Mouse (Mus musculus) limb, embryonic 12.5 days (tissue): ENCODE results near the gene Atp8b5. TPM values are rescaled to one million over a fixed set of nuclear protein-coding genes. Genes with fewer than 3 reads are reported as not detected.

ENCODE experiments used
- ATAC-seq: fragments of 200-750 bp; cut with Nextera tagmentation; 2 replicates; pipeline ENCODE4 v1.8.0; 2017; ENCODE audit warnings: low read depth, moderate TSS enrichment; ENCODE audit not compliant: insufficient number of reproducible peaks, insufficient read depth, low FRiP score, low TSS enrichment
- H3K27ac ChIP-seq: fragments of 300-500 bp; sonication (generic); 2 replicates; pipeline ENCODE4 v1.5.1; 2016; ENCODE audit warnings: mild to moderate bottlenecking, moderate library complexity
- H3K27me3 ChIP-seq: fragments of 300-500 bp; sonication (generic); 2 replicates; pipeline ENCODE4 v1.6.1; 2016; ENCODE audit warnings: mild to moderate bottlenecking, moderate library complexity
- H3K36me3 ChIP-seq: fragments of 300-500 bp; sonication (generic); 2 replicates; pipeline ENCODE4 v1.6.1; 2016; ENCODE audit warnings: mild to moderate bottlenecking, moderate library complexity
- H3K4me1 ChIP-seq: fragments of 300-500 bp; sonication (generic); replicated peaks from 2 replicates; pipeline ENCODE4 v1.6.1; 2016
- H3K4me2 ChIP-seq: fragments of 300-500 bp; sonication (generic); 2 replicates; pipeline ENCODE4 v1.6.1; 2016; ENCODE audit warnings: mild to moderate bottlenecking, moderate library complexity
- H3K4me3 ChIP-seq: fragments of 300-500 bp; sonication (generic); replicated peaks from 2 replicates; pipeline ENCODE4 v1.5.1; 2016; ENCODE audit warnings: mild to moderate bottlenecking
- H3K9ac ChIP-seq: fragments of 300-500 bp; sonication (generic); replicated peaks from 2 replicates; pipeline ENCODE4 v1.6.1; 2016; ENCODE audit warnings: mild to moderate bottlenecking, moderate library complexity
- H3K9me3 ChIP-seq: fragments of 300-500 bp; sonication (generic); 2 replicates; pipeline ENCODE4 v1.6.1; 2016; ENCODE audit warnings: mild to moderate bottlenecking, moderate library complexity
- WGBS: fragments of 180-500 bp; shearing (Covaris S2); methylation state at CpG from one replicate; pipeline ENCODE4 v1.1.7; 2016; 5-methylcytosine and 5-hydroxymethylcytosine counted together
- polyA plus RNA-seq: library from polyadenylated mRNA; unstranded; fragments of >200 nt; fragmentation: Nextera tagmentation; extraction: Ambion mirVana; gene quantifications from 2 replicates; pipeline ENCODE4 v1.2.1, GENCODE M21; 2016

Atp8b5 gene
- polyA plus RNA-seq, 1 experiment from 2014 or later = 0.60 TPM

DNA sequence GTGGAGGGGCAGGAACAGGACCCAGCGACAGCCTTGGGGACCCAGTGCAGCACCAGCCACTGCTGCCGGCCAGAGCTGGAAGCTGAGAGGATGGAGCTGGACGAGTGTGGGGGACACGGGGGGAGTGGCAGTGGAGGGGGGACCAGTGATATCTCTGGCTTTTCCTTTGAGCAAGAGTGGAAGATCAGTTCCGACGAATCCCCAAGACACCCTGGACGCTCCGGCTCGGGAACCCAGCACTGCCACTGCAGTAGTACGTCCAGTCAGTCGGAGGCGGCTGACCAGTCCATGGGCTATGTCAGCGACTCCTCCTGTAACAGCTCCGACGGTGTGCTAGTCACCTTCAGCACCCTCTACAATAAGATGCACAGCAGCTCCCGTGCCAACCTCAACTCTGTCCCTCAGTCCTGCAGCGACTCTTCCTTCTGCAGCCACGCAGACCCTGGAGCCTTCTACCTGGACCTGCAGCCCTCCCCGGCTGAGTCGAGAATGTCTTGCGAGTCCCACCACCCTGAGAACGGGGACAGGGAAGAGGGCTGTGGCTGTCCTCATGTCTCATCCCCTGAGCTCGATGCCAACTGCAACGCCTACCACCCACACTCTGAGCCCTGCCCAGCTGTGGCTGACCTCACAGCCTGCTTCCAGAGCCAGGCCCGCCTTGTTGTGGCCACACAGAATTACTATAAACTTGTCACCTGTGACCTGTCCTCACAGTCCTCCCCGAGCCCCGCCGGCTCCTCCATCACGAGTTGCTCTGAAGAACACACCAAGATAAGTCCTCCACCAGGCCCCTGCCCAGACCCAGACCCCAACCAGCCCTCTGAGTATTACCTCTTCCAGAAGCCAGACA is 148.5 kb downstream of the Atp8b5 start:
- Histone ChIP-seq H3K4me3 (no peak overlapping the region), H3K36me3 (peaks cover 46% of the 10 kb centered on the region), H3K4me2 (no peak overlapping the region), H3K27ac (no peak overlapping the region), H3K27me3 (no peaks in the 10 kb centered on the region; the same call in 1 of the 2 replicates), H3K9me3 (no peaks in the 10 kb centered on the region), H3K9ac (no peak overlapping the region), H3K4me1 (peaks cover 6% of the 10 kb centered on the region; the same call in 1 of the 2 replicates)
- ATAC-seq = no peak
- WGBS = 90% methylated on average over 29 of the region's 29 CpGs

GRCm38 (mm10) chr4:43416071-43416490 is 149.1 kb downstream of the Atp8b5 start:
- Histone ChIP-seq H3K4me2 (no peak overlapping the region), H3K36me3 (peaks cover 46% of the 10 kb centered on the region), H3K4me1 (peaks cover 6% of the 10 kb centered on the region; the same call in 1 of the 2 replicates), H3K9me3 (no peaks in the 10 kb centered on the region), H3K9ac (no peak overlapping the region), H3K27me3 (peaks cover under 1% of the 10 kb centered on the region; the same call in 1 of the 2 replicates), H3K4me3 (no peak overlapping the region), H3K27ac (no peak overlapping the region)
- ATAC-seq = no peak
- WGBS = 96% methylated on average over 22 of the region's 22 CpGs

- Histone ChIP-seq H3K27ac (no peak overlapping the region), H3K4me2 (no peak overlapping the region), H3K36me3 (peaks cover 57% of the 10 kb centered on the region), H3K4me1 (peaks cover 6% of the 10 kb centered on the region; the same call in 1 of the 2 replicates), H3K9ac (no peak overlapping the region), H3K4me3 (no peak overlapping the region), H3K9me3 (no peaks in the 10 kb centered on the region), H3K27me3 (peaks cover 14% of the 10 kb centered on the region)
- 87% methylated on average over 16 of the region's 16 CpGs for WGBS
- ATAC-seq = no peak
Observed at GRCm38 (mm10) chr4:43417269-43418062, 150.5 kb downstream of the Atp8b5 start.

GRCm38 (mm10) chr4:43418450-43418849 is 151.5 kb downstream of the Atp8b5 start:
- peaks cover 6% of the 10 kb centered on the region; the same call in 1 of the 2 replicates for H3K4me1 ChIP-seq
- ATAC-seq = no peak
- no peaks in the 10 kb centered on the region for H3K9me3 ChIP-seq
- no peak overlapping the region for H3K9ac ChIP-seq
- H3K4me3 ChIP-seq = no peak overlapping the region
- peaks cover 66% of the 10 kb centered on the region for H3K36me3 ChIP-seq
- 78% methylated on average over 4 of the region's 4 CpGs for WGBS
- peaks cover 18% of the 10 kb centered on the region for H3K27me3 ChIP-seq
- no peak overlapping the region for H3K27ac ChIP-seq
- no peak overlapping the region for H3K4me2 ChIP-seq

- 62% methylated on average over 15 of the region's 15 CpGs for WGBS
- no peak overlapping the region for H3K27ac ChIP-seq
- no peak overlapping the region for H3K4me3 ChIP-seq
- peaks cover 6% of the 10 kb centered on the region; the same call in 1 of the 2 replicates for H3K4me1 ChIP-seq
- H3K27me3 ChIP-seq = peaks cover 25% of the 10 kb centered on the region
- H3K4me2 ChIP-seq = no peak overlapping the region
- H3K9me3 ChIP-seq = no peaks in the 10 kb centered on the region
- H3K9ac ChIP-seq = no peak overlapping the region
- peaks cover 67% of the 10 kb centered on the region for H3K36me3 ChIP-seq
- no peak for ATAC-seq
Observed at GRCm38 (mm10) chr4:43418973-43419656, 152.2 kb downstream of the Atp8b5 start.

DNA sequence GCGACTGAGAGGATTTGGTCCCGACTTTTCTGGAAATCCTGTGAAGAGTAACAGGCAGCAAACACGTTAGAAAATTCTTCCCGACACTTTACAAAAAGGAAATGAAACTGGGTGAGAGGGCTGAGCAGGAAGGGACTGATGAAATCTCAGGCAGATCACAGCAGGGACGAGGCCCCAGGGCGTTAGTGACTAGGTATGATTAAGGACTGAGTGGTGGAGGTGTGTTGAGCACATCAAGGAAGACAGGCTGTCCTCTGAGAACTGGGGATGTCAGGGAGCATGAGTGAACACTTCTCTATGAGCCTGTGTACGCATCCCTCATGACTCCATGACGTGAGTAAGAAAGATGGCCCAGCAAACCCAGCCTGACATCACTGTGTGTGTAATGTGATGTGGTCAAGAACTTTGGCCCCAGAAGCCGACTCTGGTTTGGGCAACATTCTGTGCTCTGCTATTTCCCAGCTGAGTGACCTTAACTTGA is 152.9 kb downstream of the Atp8b5 start:
- H3K27me3 ChIP-seq = peaks cover 32% of the 10 kb centered on the region
- no peak overlapping the region for H3K9ac ChIP-seq
- peaks cover 67% of the 10 kb centered on the region for H3K36me3 ChIP-seq
- no peak for ATAC-seq
- H3K27ac ChIP-seq = no peak overlapping the region
- 69% methylated on average over 9 of the region's 9 CpGs for WGBS
- no peak overlapping the region for H3K4me2 ChIP-seq
- no peak overlapping the region for H3K4me3 ChIP-seq
- no peaks in the 10 kb centered on the region for H3K9me3 ChIP-seq
- peaks cover 6% of the 10 kb centered on the region; the same call in 1 of the 2 replicates for H3K4me1 ChIP-seq

DNA sequence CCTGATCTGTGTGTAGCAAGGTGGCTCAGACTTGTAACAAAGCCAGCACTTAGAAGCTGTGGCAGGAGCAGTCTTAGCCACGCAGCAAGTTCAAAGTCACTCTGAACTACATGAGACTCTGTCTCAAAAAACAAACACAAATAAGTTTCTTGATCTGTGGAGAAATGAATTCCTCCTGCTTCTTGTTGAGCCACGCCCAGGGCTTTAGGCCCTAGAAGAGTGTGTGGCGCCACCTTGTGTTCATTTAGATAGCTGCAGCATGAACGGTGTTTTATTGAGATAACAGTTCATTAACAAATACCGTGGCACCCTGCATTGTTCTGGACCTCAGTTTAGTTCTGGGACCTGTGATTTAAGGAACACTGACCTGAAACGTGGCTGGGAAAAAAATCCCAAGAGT is 153.3 kb downstream of the Atp8b5 start:
- Histone ChIP-seq H3K4me1 (peaks cover 10% of the 10 kb centered on the region), H3K27ac (no peak overlapping the region), H3K36me3 (peaks cover 67% of the 10 kb centered on the region), H3K4me2 (no peak overlapping the region), H3K27me3 (peaks cover 37% of the 10 kb centered on the region), H3K9me3 (no peaks in the 10 kb centered on the region), H3K9ac (no peak overlapping the region), H3K4me3 (no peak overlapping the region)
- 4% methylated on average over 6 of the region's 6 CpGs for WGBS
- ATAC-seq = no peak

- peaks cover 25% of the 10 kb centered on the region for H3K4me1 ChIP-seq
- ATAC-seq = no peak
- no peak overlapping the region for H3K27ac ChIP-seq
- H3K4me3 ChIP-seq = no peak overlapping the region
- peaks cover 51% of the 10 kb centered on the region for H3K27me3 ChIP-seq
- peaks cover 66% of the 10 kb centered on the region for H3K36me3 ChIP-seq
- H3K4me2 ChIP-seq = no peak overlapping the region
- WGBS = 71% methylated on average over 28 of the region's 28 CpGs
- H3K9me3 ChIP-seq = no peaks in the 10 kb centered on the region
- H3K9ac ChIP-seq = no peak overlapping the region
Observed at GRCm38 (mm10) chr4:43421632-43422240, 154.8 kb downstream of the Atp8b5 start.
